Mouse (Mus musculus) neural tube, embryonic 11.5 days (tissue): Measurements from ENCODE around the gene Tex28. TPM values are rescaled to one million over a fixed set of nuclear protein-coding genes. Genes with fewer than 3 reads are reported as not detected.
"Not testable (repeated sequence)": the region's sequence is repeated elsewhere in the genome, so short reads cannot be mapped to it uniquely, and the experiment has no call there.

Experiments used
- ATAC-seq: fragments of 200-750 bp; cut with Nextera tagmentation; 2 replicates; pipeline ENCODE4 v1.8.0; 2017; ENCODE audit warnings: moderate number of reproducible peaks, mild to moderate bottlenecking, moderate TSS enrichment, moderate library complexity; ENCODE audit not compliant: insufficient read depth, low FRiP score, low TSS enrichment
- DNase-seq: peaks from one replicate; pipeline ENCODE4 v3.0.0-alpha.2; 2015; ENCODE audit warnings: low spot score
- H3K27ac ChIP-seq: fragments of 300-500 bp; sonication (generic); 2 replicates; pipeline ENCODE4 v1.5.1; 2014; ENCODE audit warnings: low read depth, mild to moderate bottlenecking, low read length
- H3K27me3 ChIP-seq: fragments of 300-500 bp; sonication (generic); 2 replicates; pipeline ENCODE4 v1.6.1; 2014; ENCODE audit warnings: mild to moderate bottlenecking, low read length, mixed read lengths; ENCODE audit not compliant: control insufficient read depth, insufficient read depth
- H3K36me3 ChIP-seq: fragments of 300-500 bp; sonication (generic); 2 replicates; pipeline ENCODE4 v1.6.1; 2014; ENCODE audit warnings: mild to moderate bottlenecking, low read length, moderate library complexity, mixed read lengths; ENCODE audit not compliant: control insufficient read depth, insufficient read depth
- H3K4me1 ChIP-seq: fragments of 300-500 bp; sonication (generic); 2 replicates; pipeline ENCODE4 v1.6.1; 2014; ENCODE audit warnings: low read length, mixed read lengths; ENCODE audit not compliant: control insufficient read depth, insufficient read depth
- H3K4me2 ChIP-seq: fragments of 300-500 bp; sonication (generic); 2 replicates; pipeline ENCODE4 v1.6.1; 2014; ENCODE audit warnings: low read depth, mild to moderate bottlenecking, moderate library complexity
- H3K4me3 ChIP-seq: fragments of 300-500 bp; sonication (generic); 2 replicates; pipeline ENCODE4 v1.5.1; 2014; ENCODE audit warnings: low read depth, low read length
- H3K9ac ChIP-seq: fragments of 300-500 bp; sonication (generic); 2 replicates; pipeline ENCODE4 v1.6.1; 2014; ENCODE audit warnings: mild to moderate bottlenecking, low read length
- H3K9me3 ChIP-seq: fragments of 300-500 bp; sonication (generic); 2 replicates; pipeline ENCODE4 v1.6.1; 2016; ENCODE audit warnings: low read length; ENCODE audit not compliant: control insufficient read depth
- WGBS: fragments of 180-500 bp; shearing (Covaris S2); extraction: QIAGEN DNeasy Blood & Tissue Kit; methylation state at CpG from one replicate; pipeline ENCODE4 v1.1.7; 2014; 5-methylcytosine and 5-hydroxymethylcytosine counted together
- polyA plus RNA-seq: library from polyadenylated mRNA; unstranded; fragments of >200 nt; fragmentation: Nextera tagmentation; extraction: Ambion mirVana; gene quantifications from 2 replicates; pipeline ENCODE4 v1.2.1, GENCODE M21; 2014

The Tex28 gene
- polyA plus RNA-seq: not detected in 2 replicates

- DNase-seq: no peak
Observed at GRCm38 (mm10) chrX:74167738-74168137, at the start of gene Tex28. Tex28 (minus strand) TSS chrX:74167838.

DNA sequence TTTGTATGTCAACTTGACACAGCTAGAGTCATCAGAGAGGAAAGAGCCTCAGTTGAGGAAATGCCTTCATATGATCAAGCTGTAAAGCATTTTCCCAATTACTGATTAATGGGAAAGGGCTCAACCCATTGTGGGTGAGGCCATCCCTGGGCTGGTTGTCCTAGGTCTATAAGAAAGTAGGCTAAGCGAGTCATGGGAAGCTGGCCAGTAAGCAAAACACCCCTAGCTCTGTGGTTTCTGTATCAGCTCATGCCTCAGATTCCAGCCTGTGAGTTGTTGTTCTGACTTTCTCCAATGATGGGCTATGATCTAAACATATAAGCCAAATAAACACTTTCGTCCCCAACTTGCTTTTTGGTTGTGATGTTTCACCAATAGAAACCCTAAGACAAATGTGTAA, 35.9 kb upstream of the Tex28 start:
- no peaks in the 10 kb centered on the region for H3K27me3 ChIP-seq
- WGBS: 83% methylated on average over 2 of the region's 2 CpGs
- DNase-seq (no peak), ATAC-seq (no peak)
- no peak overlapping the region for H3K4me3 ChIP-seq
- no peak overlapping the region for H3K9ac ChIP-seq
- no peak overlapping the region for H3K4me2 ChIP-seq
- no peaks in the 10 kb centered on the region for H3K4me1 ChIP-seq
- H3K36me3 ChIP-seq: no peaks in the 10 kb centered on the region
- H3K9me3 ChIP-seq: no peaks in the 10 kb centered on the region
- no peak overlapping the region for H3K27ac ChIP-seq

More at GRCm38 (mm10) chrX:74167738-74168137, at the start of gene Tex28:
- no peak within 1 kb of the TSS for H3K27ac ChIP-seq
- H3K9ac ChIP-seq: no peak within 1 kb of the TSS
- no peaks in the 10 kb centered on the region for H3K9me3 ChIP-seq
- 97% methylated on average over 1 of the region's 1 CpGs for WGBS
- H3K4me1 ChIP-seq: no peaks in the 10 kb centered on the region
- H3K36me3 ChIP-seq: no peaks in the 10 kb centered on the region
- H3K4me3 ChIP-seq: no peak within 1 kb of the TSS
- H3K27me3 ChIP-seq: no peaks in the 10 kb centered on the region
- H3K4me2 ChIP-seq: no peak within 1 kb of the TSS
- ATAC-seq: no peak

DNA sequence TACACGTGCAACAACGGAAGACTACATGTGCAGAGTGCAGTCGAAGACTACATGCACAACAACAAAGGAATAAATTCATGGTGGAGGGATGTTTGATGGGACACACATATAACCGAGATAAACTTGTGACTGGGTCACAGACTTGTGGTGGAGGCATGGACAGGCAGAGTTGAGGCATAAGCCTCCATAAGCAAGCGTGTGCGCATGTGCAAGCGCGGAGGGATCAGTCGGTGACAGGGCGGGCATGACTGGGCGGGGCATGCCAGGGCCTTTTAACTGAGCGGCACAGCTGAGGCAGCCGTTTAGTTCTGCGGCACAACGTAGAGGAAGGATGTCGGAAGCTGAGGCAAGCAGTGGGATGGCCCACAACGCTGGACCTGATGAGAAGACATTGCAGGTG, 9.3 kb upstream of the Tex28 start, which contains the start of gene Tktl1:
Tktl1 (plus strand) TSS at position 301 of the 400 bp plus-strand sequence.
- H3K4me1 ChIP-seq: no peaks in the 10 kb centered on the region
- no peak for ATAC-seq
- H3K36me3 ChIP-seq: no peaks in the 10 kb centered on the region
- no peak within 1 kb of the TSS for H3K4me2 ChIP-seq
- H3K9ac ChIP-seq: no peak within 1 kb of the TSS
- H3K4me3 ChIP-seq: no peak within 1 kb of the TSS
- no peak for DNase-seq
- no peaks in the 10 kb centered on the region for H3K27me3 ChIP-seq
- H3K9me3 ChIP-seq: no peaks in the 10 kb centered on the region
- 90% methylated on average over 17 of the region's 17 CpGs for WGBS
- no peak within 1 kb of the TSS for H3K27ac ChIP-seq

DNA sequence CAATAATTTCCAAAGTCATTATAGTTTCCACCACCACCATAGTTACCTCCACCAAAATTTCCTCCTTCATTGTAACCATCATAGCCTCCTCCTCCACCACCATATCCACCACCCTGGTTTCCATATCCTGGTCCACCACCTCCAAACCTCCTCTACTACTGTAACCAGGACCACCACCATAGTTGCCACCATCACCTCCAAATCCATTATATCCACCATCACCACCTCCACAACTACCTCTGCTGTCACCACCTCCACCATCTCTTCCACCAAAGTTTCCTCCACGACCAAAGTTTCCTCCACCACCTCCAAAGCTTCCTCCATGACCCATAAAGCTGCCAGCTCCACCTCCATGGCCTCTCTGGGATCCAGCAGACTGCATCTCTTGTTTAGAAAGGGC, 32.4 kb downstream of the Tex28 start, which contains the start of gene Mecp2:
Mecp2 (minus strand) TSS at position 101 of the 400 bp plus-strand sequence.
- H3K4me3 ChIP-seq, H3K4me1 ChIP-seq, H3K27me3 ChIP-seq, H3K9me3 ChIP-seq, H3K27ac ChIP-seq, DNase-seq, H3K4me2 ChIP-seq, H3K36me3 ChIP-seq, H3K9ac ChIP-seq, ATAC-seq: not testable (repeated sequence)
- 28% methylated on average over 1 of the region's 1 CpGs for WGBS

GRCm38 (mm10) chrX:74127164-74127563, 40.5 kb downstream of the Tex28 start, which contains the start of gene Opn1mw:
Opn1mw (plus strand) TSS chrX:74127464.
- no peak for DNase-seq
- H3K4me1 ChIP-seq: no peaks in the 10 kb centered on the region
- no peak within 1 kb of the TSS for H3K27ac ChIP-seq
- no peak within 1 kb of the TSS for H3K4me3 ChIP-seq
- no peak within 1 kb of the TSS for H3K4me2 ChIP-seq
- H3K9me3 ChIP-seq: no peaks in the 10 kb centered on the region
- no peaks in the 10 kb centered on the region for H3K27me3 ChIP-seq
- no peak for ATAC-seq
- no peaks in the 10 kb centered on the region for H3K36me3 ChIP-seq
- no peak within 1 kb of the TSS for H3K9ac ChIP-seq

DNA sequence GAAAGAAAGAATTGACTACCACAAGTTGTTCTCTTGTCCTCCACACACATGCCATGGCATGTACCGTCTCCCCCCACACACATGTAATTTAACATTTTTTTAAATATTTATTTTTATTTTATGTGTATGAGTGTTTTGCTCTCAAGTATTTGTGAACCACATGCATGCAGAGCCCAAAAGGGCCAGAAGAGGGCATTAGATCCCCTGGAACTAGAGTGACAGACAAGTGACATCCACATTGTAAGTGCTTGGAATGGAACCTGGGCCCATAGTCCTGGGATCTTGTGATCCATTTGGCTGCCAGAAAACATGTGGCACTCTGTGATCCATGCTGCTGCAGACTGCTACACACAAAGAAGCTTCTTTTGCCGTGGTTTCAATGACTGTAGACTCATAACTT, 42.7 kb downstream of the Tex28 start:
- no peak for ATAC-seq
- no peak overlapping the region for H3K27ac ChIP-seq
- no peaks in the 10 kb centered on the region for H3K27me3 ChIP-seq
- 56% methylated on average over 2 of the region's 2 CpGs for WGBS
- H3K4me1 ChIP-seq: no peaks in the 10 kb centered on the region
- H3K4me3 ChIP-seq: no peak overlapping the region
- no peak overlapping the region for H3K4me2 ChIP-seq
- no peaks in the 10 kb centered on the region for H3K9me3 ChIP-seq
- no peak overlapping the region for H3K9ac ChIP-seq
- no peaks in the 10 kb centered on the region for H3K36me3 ChIP-seq
- DNase-seq: no peak

DNA sequence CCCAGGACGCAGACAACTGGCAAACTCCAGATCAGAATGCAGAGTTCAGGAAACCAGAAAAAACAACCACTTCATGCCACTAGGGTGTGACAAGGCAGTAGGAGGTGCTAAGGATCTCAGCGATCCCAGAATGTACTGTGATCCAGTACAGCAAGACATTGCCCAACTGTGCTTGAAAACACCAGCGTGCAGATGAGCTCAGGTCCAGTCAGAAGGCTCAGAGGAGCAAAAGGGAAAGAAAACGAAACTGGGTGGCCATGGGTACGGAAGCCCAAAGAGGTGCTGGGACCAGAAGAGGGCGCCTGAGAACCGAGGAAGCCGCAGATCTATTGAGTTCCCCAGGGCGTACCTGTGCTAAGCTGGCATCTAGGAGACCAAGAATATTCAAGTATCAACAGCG, 52.1 kb downstream of the Tex28 start:
- H3K4me1 ChIP-seq: no peaks in the 10 kb centered on the region
- DNase-seq: peak; percentile 46
- H3K4me3 ChIP-seq: no peak overlapping the region
- 25% methylated on average over 10 of the region's 10 CpGs for WGBS
- no peak for ATAC-seq
- H3K9ac ChIP-seq: no peak overlapping the region; the same call in 1 of the 2 replicates
- peak overlapping the region; percentile 31; the same call in 1 of the 2 replicates for H3K4me2 ChIP-seq
- H3K27ac ChIP-seq: no peak overlapping the region
- no peaks in the 10 kb centered on the region for H3K9me3 ChIP-seq
- no peaks in the 10 kb centered on the region for H3K36me3 ChIP-seq
- H3K27me3 ChIP-seq: no peaks in the 10 kb centered on the region

- Histone ChIP-seq H3K36me3 (no peaks in the 10 kb centered on the region), H3K27ac (no peak overlapping the region), H3K4me3 (no peak overlapping the region), H3K27me3 (no peaks in the 10 kb centered on the region), H3K4me1 (no peaks in the 10 kb centered on the region), H3K4me2 (no peak overlapping the region), H3K9me3 (no peaks in the 10 kb centered on the region), H3K9ac (no peak overlapping the region)
- DNase-seq (no peak), ATAC-seq (no peak)
Observed at GRCm38 (mm10) chrX:74114036-74114435, 53.6 kb downstream of the Tex28 start.

- Histone ChIP-seq H3K4me1 (no peaks in the 10 kb centered on the region), H3K4me2 (no peak overlapping the region), H3K9ac (no peak overlapping the region), H3K27ac (no peak overlapping the region), H3K4me3 (no peak overlapping the region), H3K36me3 (no peaks in the 10 kb centered on the region), H3K9me3 (no peaks in the 10 kb centered on the region), H3K27me3 (no peaks in the 10 kb centered on the region)
- 60% methylated on average over 3 of the region's 3 CpGs for WGBS
- DNase-seq: no peak
- ATAC-seq: no peak
Observed at GRCm38 (mm10) chrX:74108747-74109146, 58.9 kb downstream of the Tex28 start.
